Mouse (Mus musculus) stomach, postnatal 0 days (tissue): ENCODE data around the gene Esrrb. TPM values are rescaled to one million over a fixed set of nuclear protein-coding genes. Genes with fewer than 3 reads are reported as not detected.

Experiments used
- ATAC-seq: fragments of 200-750 bp; cut with Nextera tagmentation; 2 replicates; pipeline ENCODE4 v1.8.0; 2017; ENCODE audit not compliant: low FRiP score, low TSS enrichment
- DNase-seq: peaks from one replicate; pipeline ENCODE4 v3.0.0-alpha.2; 2016; ENCODE audit warnings: low spot score
- H3K27ac ChIP-seq: fragments of 300-500 bp; sonication (generic); replicated peaks from 2 replicates; pipeline ENCODE4 v1.5.1; 2014; ENCODE audit warnings: mild to moderate bottlenecking, control low read depth
- H3K27me3 ChIP-seq: fragments of 300-500 bp; sonication (generic); 2 replicates; pipeline ENCODE4 v1.6.1; 2014; ENCODE audit warnings: low read length; ENCODE audit not compliant: control insufficient read depth, insufficient read depth
- H3K36me3 ChIP-seq: fragments of 300-500 bp; sonication (generic); 2 replicates; pipeline ENCODE4 v1.6.1; 2014; ENCODE audit warnings: low read length, mixed read lengths; ENCODE audit not compliant: control insufficient read depth, insufficient read depth
- H3K4me1 ChIP-seq: fragments of 300-500 bp; sonication (generic); replicated peaks from 2 replicates; pipeline ENCODE4 v1.6.1; 2014; ENCODE audit warnings: antibody characterized with exemption; ENCODE audit not compliant: control insufficient read depth, insufficient read depth
- H3K4me2 ChIP-seq: fragments of 300-500 bp; sonication (generic); replicated peaks from 2 replicates; pipeline ENCODE4 v1.6.1; 2014; ENCODE audit warnings: low read depth, mild to moderate bottlenecking, control low read depth, moderate library complexity
- H3K4me3 ChIP-seq: fragments of 300-500 bp; sonication (generic); 2 replicates; pipeline ENCODE4 v1.5.1; 2014; ENCODE audit warnings: low read depth, low read length, control low read depth
- H3K9ac ChIP-seq: fragments of 300-500 bp; sonication (generic); 2 replicates; pipeline ENCODE4 v1.6.1; 2014; ENCODE audit warnings: mild to moderate bottlenecking, low read length, control low read depth, mixed read lengths
- H3K9me3 ChIP-seq: fragments of 300-500 bp; sonication (generic); 2 replicates; pipeline ENCODE4 v1.6.1; 2016; ENCODE audit warnings: low read length; ENCODE audit not compliant: control insufficient read depth
- CTCF ChIP-seq: IDR thresholded peaks from 2 replicates; pipeline ENCODE4 v1.5.1; 2016; ENCODE audit warnings: antibody characterized with exemption, low read depth, mild to moderate bottlenecking, moderate library complexity
- EP300 ChIP-seq: optimal IDR thresholded peaks from 2 replicates; pipeline ENCODE3; 2016; ENCODE audit warnings: antibody characterized with exemption
- whole genome bisulfite sequencing: fragments of 180-500 bp; shearing (Covaris S2); extraction: QIAGEN DNeasy Blood & Tissue Kit; methylation state at CpG from one replicate; pipeline ENCODE4 v1.1.7; 2014; 5-methylcytosine and 5-hydroxymethylcytosine counted together
- polyA plus RNA-seq: library from polyadenylated mRNA; unstranded; fragments of >200 nt; fragmentation: Nextera tagmentation; extraction: Ambion mirVana; gene quantifications from 2 replicates; pipeline ENCODE4 v1.2.1, GENCODE M21; 2015

Gene Esrrb
- polyA plus RNA-seq, 1 experiment from 2014 or later, result 0.13 TPM

DNA sequence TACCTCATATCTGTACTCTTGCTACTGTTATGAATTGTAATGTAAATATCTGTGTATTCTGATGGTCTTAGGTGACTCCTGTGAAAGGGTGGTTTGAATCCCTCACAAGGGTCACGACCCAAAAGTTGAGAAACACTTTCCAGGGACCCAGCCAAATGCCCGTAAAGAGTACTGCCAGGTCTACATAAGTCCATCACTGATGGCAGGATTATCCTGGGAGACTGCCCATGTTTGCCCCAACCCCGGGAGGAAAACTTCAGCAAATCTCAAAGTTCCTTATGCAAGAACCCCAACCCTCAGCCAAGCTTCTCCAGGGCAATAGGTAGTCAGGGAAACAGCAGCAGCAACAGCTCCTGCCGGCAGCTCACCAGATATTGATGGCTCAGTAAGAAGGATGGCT lies 178.6 kb downstream of the Esrrb start:
- WGBS, result 69% methylated on average over 4 of the region's 4 CpGs
- H3K9me3 ChIP-seq, result no peaks in the 10 kb centered on the region
- H3K36me3 ChIP-seq, result no peaks in the 10 kb centered on the region
- H3K4me2 ChIP-seq, result no peak overlapping the region
- no peaks in the 10 kb centered on the region for H3K4me1 ChIP-seq
- no peak overlapping the region for H3K9ac ChIP-seq
- no peak overlapping the region for H3K27ac ChIP-seq
- TF ChIP-seq EP300 (no peak), CTCF (no peak)
- H3K27me3 ChIP-seq, result no peaks in the 10 kb centered on the region
- ATAC-seq (no peak), DNase-seq (no peak)
- no peak overlapping the region for H3K4me3 ChIP-seq

DNA sequence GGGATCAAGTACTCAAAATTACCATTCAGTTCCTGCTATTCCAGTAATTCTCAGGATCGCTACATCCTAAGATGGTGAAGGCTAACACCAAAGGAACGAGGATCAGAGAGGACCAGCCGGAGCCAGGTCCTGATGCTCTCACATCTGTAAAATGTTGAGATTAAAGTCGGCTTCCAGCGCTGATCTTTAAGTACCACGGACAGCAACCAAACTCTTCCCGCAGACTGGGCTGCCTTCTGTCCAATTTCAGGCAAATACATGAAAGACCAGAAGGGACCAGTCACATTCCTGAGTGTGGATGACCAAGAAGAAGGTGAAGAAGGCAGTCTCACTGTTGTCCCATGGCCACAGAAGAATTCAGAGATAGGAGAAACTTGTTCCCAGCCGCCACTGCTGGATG lies 186.9 kb downstream of the Esrrb start:
- no peaks in the 10 kb centered on the region for H3K36me3 ChIP-seq
- no peak overlapping the region for H3K4me3 ChIP-seq
- no peak overlapping the region for H3K27ac ChIP-seq
- no peak overlapping the region for H3K9ac ChIP-seq
- H3K4me2 ChIP-seq, result no peak overlapping the region
- WGBS, result 25% methylated on average over 8 of the region's 8 CpGs
- TF ChIP-seq CTCF, result no peak
- no peak for TF ChIP-seq EP300
- H3K4me1 ChIP-seq, result no peaks in the 10 kb centered on the region
- H3K9me3 ChIP-seq, result no peaks in the 10 kb centered on the region
- ATAC-seq (no peak), DNase-seq (no peak)
- no peaks in the 10 kb centered on the region for H3K27me3 ChIP-seq

DNA sequence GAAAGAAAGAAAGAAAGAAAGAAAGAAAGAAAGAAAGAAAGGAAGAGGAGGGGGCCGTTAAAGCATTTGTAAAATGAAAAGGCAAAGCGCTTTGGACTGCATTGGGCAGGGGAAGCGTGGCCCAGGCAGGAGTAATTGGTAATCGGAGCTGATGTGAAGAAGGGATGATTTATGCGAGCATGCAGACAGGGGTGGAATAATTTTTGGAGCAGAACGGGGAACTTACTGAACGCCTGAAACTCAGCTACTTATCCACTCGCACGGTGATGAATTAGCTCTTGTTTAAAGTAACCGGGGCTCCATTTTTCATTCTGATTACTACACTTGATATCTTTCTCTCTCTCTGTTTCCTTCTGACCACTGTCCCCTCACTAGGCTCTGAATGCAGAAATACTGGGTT lies 192.1 kb downstream of the Esrrb start:
- no peak for TF ChIP-seq EP300
- no peak for TF ChIP-seq CTCF
- DNase-seq, result no peak
- H3K4me2 ChIP-seq, result no peak overlapping the region
- H3K4me1 ChIP-seq, result no peaks in the 10 kb centered on the region
- H3K27me3 ChIP-seq, result no peaks in the 10 kb centered on the region
- no peaks in the 10 kb centered on the region for H3K36me3 ChIP-seq
- ATAC-seq, result no peak
- H3K4me3 ChIP-seq, result no peak overlapping the region
- no peak overlapping the region for H3K9ac ChIP-seq
- 30% methylated on average over 10 of the region's 10 CpGs for WGBS
- no peak overlapping the region for H3K27ac ChIP-seq
- H3K9me3 ChIP-seq, result no peaks in the 10 kb centered on the region

DNA sequence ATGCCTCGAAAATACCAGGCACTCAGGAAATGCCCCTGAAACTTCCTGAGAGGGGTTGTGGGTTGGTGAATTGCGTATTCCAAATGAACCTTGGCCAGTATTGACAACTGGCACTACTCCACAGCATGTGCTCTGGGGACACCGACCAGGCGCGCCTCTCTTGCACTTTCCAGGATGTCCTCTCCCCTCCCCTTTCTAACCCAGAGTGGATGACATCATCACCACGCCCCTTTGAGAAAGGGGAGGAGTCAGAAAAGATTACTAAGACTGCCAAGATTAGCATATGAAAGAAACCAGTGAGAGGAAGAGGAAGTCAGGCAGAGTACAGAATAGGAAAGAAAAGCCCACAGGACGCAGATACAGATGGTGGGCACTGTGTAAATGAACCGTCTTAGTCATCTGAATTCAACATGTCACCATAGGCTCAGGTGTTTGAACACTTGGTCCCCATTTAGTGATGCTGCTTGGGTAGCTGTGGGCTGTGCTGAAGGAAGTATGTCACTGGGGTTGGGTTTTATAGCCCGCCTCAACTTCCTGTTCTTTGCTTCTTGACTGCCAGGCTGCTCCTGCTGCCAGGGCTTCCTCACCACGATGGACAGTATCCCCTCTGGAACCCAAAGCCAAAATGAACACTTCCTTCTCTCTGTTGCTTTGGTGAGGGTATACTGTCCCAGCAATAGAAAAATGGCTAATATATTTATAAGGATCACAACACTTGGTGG lies 196.0 kb downstream of the Esrrb start:
- ATAC-seq (no peak), DNase-seq (no peak)
- no peaks in the 10 kb centered on the region for H3K4me1 ChIP-seq
- no peak overlapping the region for H3K27ac ChIP-seq
- no peak overlapping the region for H3K9ac ChIP-seq
- H3K9me3 ChIP-seq, result no peaks in the 10 kb centered on the region
- H3K27me3 ChIP-seq, result no peaks in the 10 kb centered on the region
- H3K36me3 ChIP-seq, result no peaks in the 10 kb centered on the region
- TF ChIP-seq EP300, result no peak
- TF ChIP-seq CTCF, result no peak
- WGBS, result 35% methylated on average over 10 of the region's 10 CpGs
- H3K4me2 ChIP-seq, result no peak overlapping the region
- H3K4me3 ChIP-seq, result no peak overlapping the region

DNA sequence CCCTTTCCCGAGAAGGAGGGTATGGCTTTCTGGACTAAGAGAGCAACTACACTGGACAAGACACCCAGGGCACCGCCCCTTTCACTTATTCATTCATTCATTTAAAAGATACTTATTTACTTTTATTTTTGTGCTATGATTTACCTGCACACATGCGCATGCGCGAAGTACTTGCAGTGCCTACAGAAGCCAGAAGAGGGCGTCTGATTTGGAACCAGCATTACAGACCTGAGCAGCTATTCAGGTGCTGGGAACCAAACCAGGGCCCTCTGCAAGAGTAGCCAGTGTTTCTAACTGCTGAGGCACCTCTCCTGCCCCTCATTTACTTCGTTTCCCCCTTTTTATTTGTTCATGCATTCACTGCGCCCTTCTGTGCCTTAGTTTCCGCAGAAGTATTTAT lies 198.0 kb downstream of the Esrrb start:
- 88% methylated on average over 9 of the region's 9 CpGs for WGBS
- TF ChIP-seq EP300 (no peak), CTCF (peak; percentile 15; the same call in 1 of the 2 replicates)
- no peaks in the 10 kb centered on the region for H3K9me3 ChIP-seq
- no peak overlapping the region for H3K27ac ChIP-seq
- DNase-seq (no peak), ATAC-seq (no peak)
- H3K4me3 ChIP-seq, result no peak overlapping the region
- no peaks in the 10 kb centered on the region for H3K36me3 ChIP-seq
- H3K4me1 ChIP-seq, result no peaks in the 10 kb centered on the region
- H3K27me3 ChIP-seq, result no peaks in the 10 kb centered on the region
- no peak overlapping the region for H3K9ac ChIP-seq
- H3K4me2 ChIP-seq, result no peak overlapping the region

DNA sequence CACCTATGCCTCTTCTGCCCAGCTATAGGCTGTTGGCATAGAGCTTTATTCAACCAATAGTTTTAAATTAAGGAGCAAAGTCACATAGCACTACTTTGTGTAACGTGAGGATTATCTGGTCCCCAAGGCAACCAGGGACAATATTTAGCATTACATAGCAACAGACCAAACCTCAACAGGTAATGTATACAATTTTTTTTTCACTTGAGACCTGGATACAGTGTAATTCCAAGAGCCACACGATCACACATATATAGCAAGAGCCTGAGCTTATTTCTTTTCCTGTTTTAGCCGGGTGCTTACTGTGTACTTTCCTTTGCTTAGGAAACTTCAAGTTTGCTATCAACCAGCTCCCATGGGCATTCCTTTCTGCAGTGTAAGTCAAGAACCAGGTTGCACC lies 201.8 kb downstream of the Esrrb start:
- Histone ChIP-seq H3K4me3 (no peak overlapping the region), H3K4me2 (no peak overlapping the region), H3K9me3 (no peaks in the 10 kb centered on the region), H3K9ac (no peak overlapping the region), H3K4me1 (no peaks in the 10 kb centered on the region), H3K27me3 (no peaks in the 10 kb centered on the region), H3K27ac (no peak overlapping the region), H3K36me3 (no peaks in the 10 kb centered on the region)
- ATAC-seq (peak; percentile 87), DNase-seq (peak; percentile 29)
- 27% methylated on average over 3 of the region's 3 CpGs for WGBS
- TF ChIP-seq CTCF, result 0 out of 2 replicates have a peak, but pooled peaks have one; percentile 4
- TF ChIP-seq EP300, result no peak
